Mouse (Mus musculus): ENCODE measurements around the gene Cct4.

DNA sequence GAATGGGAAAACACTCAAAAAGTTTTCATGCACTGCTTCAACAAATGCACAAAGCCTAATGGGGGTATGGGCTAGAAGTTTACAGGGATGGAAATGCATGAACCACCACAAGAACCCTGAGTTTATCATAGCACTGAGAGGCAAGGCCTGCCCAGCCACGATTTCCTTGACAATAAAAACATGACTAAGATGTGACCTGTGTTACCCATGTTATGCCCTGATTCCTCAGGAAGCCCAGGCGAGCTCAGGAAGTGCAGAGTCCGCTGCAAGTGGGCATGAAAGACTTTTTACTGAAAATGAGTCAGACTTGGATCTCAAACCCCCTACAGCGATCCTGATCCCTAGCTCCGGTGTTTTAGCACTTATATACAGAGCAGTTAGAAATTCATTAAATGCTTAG, 56.9 kb downstream of the Cct4 start:
- TF ChIP-seq CTCF (IDR thresholded peaks at IDR 0.05; ENCODE audit: insufficient read depth, low read depth, low read length) (no peak), POLR2A (IDR thresholded peaks at IDR 0.05; ENCODE audit: insufficient read depth, low read depth, low read length) (no peak)
